Mouse (Mus musculus) ES-E14 (cell line): ENCODE data around the gene Matn1.

ENCODE experiments used
- ZC3H11A ChIP-seq: IDR thresholded peaks from 2 replicates; pipeline ENCODE4 v1.6.1; 2012; ENCODE audit warnings: low read depth, mild to moderate bottlenecking, inconsistent platforms, low read length, borderline replicate concordance
- ZNF384 ChIP-seq: IDR thresholded peaks from 2 replicates; pipeline ENCODE4 v1.6.1; 2012; ENCODE audit warnings: low read depth, low read length, inconsistent platforms

GRCm38 (mm10) chr4:130994556-130994955 is 50.4 kb downstream of the Matn1 start:
- no peak for TF ChIP-seq ZC3H11A
- no peak for TF ChIP-seq ZNF384
